Mouse (Mus musculus) neural tube, embryonic 13.5 days (tissue): ENCODE measurements around the gene Hdlbp. TPM values are rescaled to one million over a fixed set of nuclear protein-coding genes. Genes with fewer than 3 reads are reported as not detected.

ENCODE experiments used
- polyA plus RNA-seq: library from polyadenylated mRNA; unstranded; fragments of >200 nt; fragmentation: Nextera tagmentation; extraction: Ambion mirVana; gene quantifications from 2 replicates; pipeline ENCODE4 v1.2.1, GENCODE M21; 2015

Hdlbp gene
- polyA plus RNA-seq, 1 experiment from 2014 or later = 83.9 TPM

Other genes starting within 250 kb of the Hdlbp start
- gene Sned1, start 243.0 kb downstream of the Hdlbp start, polyA plus RNA-seq = 10.2 and 11.5 TPM in 2 replicates
- 33.2 and 37.2 TPM in 2 replicates for gene Mterf4, start 172.9 kb downstream of the Hdlbp start, polyA plus RNA-seq
- 50.5 and 58.4 TPM in 2 replicates for gene Ppp1r7, start 136.0 kb downstream of the Hdlbp start, polyA plus RNA-seq
- gene Pask, start 135.3 kb downstream of the Hdlbp start, polyA plus RNA-seq = 4.6 and 7.1 TPM in 2 replicates
- 0.12 and 0.28 TPM in 2 replicates for gene Ano7, start 104.9 kb downstream of the Hdlbp start, polyA plus RNA-seq
- gene Farp2, start 33.3 kb upstream of the Hdlbp start, polyA plus RNA-seq = 6.3 and 6.5 TPM in 2 replicates
- 305 and 310 TPM in 2 replicates for gene Stk25, start 179.8 kb upstream of the Hdlbp start, polyA plus RNA-seq
- gene Bok, start 206.8 kb upstream of the Hdlbp start, polyA plus RNA-seq = 58.2 and 62.0 TPM in 2 replicates